Mouse (Mus musculus) lung, postnatal 10 days (tissue): ENCODE results near the gene Yy1.

Experiments
- DNase-seq: peaks from one replicate; pipeline ENCODE4 v3.0.0; 2021

Yy1 gene

GRCm38 (mm10) chr12:108869575-108869974 lies 76.8 kb downstream of the Yy1 start:
- no peak for DNase-seq
